ENCODE assay signal across 7 mouse cellular contexts in genomic region chr11:85989940-85990493, GRCm38 (mm10).
DNase-seq lines count a peak whose midpoint lies in the region; ATAC-seq and TF ChIP-seq lines count a peak whose summit lies in the region.

No protein-coding gene starts in this region.

- TF ChIP-seq EP300 in CH12.LX (IDR thresholded peaks at IDR 0.05; ENCODE audit: low read length) = peak; percentile 65

- 7% methylated on average over 12 of the region's 12 CpGs for WGBS in forebrain, embryonic 15.5 days
- WGBS in kidney, embryonic 15.5 days = 6% methylated on average over 12 of the region's 12 CpGs

- TF ChIP-seq CTCF in CH12.LX (conservative IDR thresholded peaks at IDR 0.05 in 1 of 2, IDR thresholded peaks at IDR 0.05 in 1 of 2; ENCODE audit: low read depth in 2 of 2, low read length in 2 of 2) = peak in 1 of 2 experiments; percentile 73; a peak in 2 of 4 replicates

- peak overlapping the region; percentile 75 for H3K9ac ChIP-seq in CH12.LX (ENCODE audit: insufficient read depth, low read depth)
- no peak overlapping the region for H3K9ac ChIP-seq in forebrain, embryonic 15.5 days (replicated peaks)
- no peak overlapping the region for H3K9ac ChIP-seq in kidney, embryonic 15.5 days

- H3K4me2 ChIP-seq in CH12.LX (ENCODE audit: insufficient read depth, low read depth, poor library complexity, severe bottlenecking) = peak overlapping the region; percentile 95
- H3K4me2 ChIP-seq in forebrain, embryonic 15.5 days (replicated peaks) = peak overlapping the region; percentile 35
- H3K4me2 ChIP-seq in kidney, embryonic 15.5 days = peak overlapping the region; percentile 63

- peak overlapping the region; percentile 48 to 51 (median 51) for H3K4me3 ChIP-seq in CH12.LX (replicated peaks in 1 of 3; ENCODE audit: low read depth in 2 of 3, low read length in 2 of 3, poor library complexity in 1 of 3)
- peak overlapping the region; percentile 21 for H3K4me3 ChIP-seq in forebrain, embryonic 15.5 days
- peak overlapping the region; percentile 36 for H3K4me3 ChIP-seq in kidney, embryonic 15.5 days (replicated peaks)

- no peaks in the 10 kb centered on the region for H3K36me3 ChIP-seq in CH12.LX (replicated peaks in 1 of 2; ENCODE audit: control insufficient read depth in 1 of 2, insufficient read depth in 1 of 2, low read length in 1 of 2)
- no peaks in the 10 kb centered on the region for H3K36me3 ChIP-seq in forebrain, embryonic 15.5 days
- no peaks in the 10 kb centered on the region for H3K36me3 ChIP-seq in kidney, embryonic 15.5 days
- no peaks in the 10 kb centered on the region for H3K36me3 ChIP-seq in splenic B cell, adult 2 months (ENCODE audit: control insufficient read depth, insufficient read depth, low read length, poor library complexity, severe bottlenecking)

- no peaks in the 10 kb centered on the region for H3K79me2 ChIP-seq in CH12.LX (replicated peaks; ENCODE audit: control insufficient read depth, extremely low read depth, insufficient read depth, poor library complexity, severe bottlenecking)

- TF ChIP-seq POLR2A in CH12.LX (IDR thresholded peaks at IDR 0.05; ENCODE audit: low read depth, low read length) = 0 out of 2 replicates have a peak, but pooled peaks have one; percentile 28

- peaks cover 4 to 20% of the 10 kb centered on the region in 2 experiments; a peak in 3 of 4 replicates for H3K4me1 ChIP-seq in CH12.LX (ENCODE audit: control insufficient read depth in 1 of 2, insufficient read depth in 2 of 2)
- peaks cover 14% of the 10 kb centered on the region for H3K4me1 ChIP-seq in forebrain, embryonic 15.5 days
- H3K4me1 ChIP-seq in kidney, embryonic 15.5 days = peaks cover 25% of the 10 kb centered on the region

- peak; percentile 67 for TF ChIP-seq RAD21 in CH12.LX (IDR thresholded peaks at IDR 0.05; ENCODE audit: low read depth, low read length)

- peaks cover 4% of the 10 kb centered on the region for H3K27me3 ChIP-seq in CH12.LX (replicated peaks)
- peaks cover 6% of the 10 kb centered on the region; the same call in 1 of the 2 replicates for H3K27me3 ChIP-seq in forebrain, embryonic 15.5 days
- H3K27me3 ChIP-seq in kidney, embryonic 15.5 days = peaks cover 73% of the 10 kb centered on the region
- H3K27me3 ChIP-seq in splenic B cell, adult 2 months (ENCODE audit: control insufficient read depth, insufficient read depth, low read length, poor library complexity, severe bottlenecking) = no peaks in the 10 kb centered on the region; the same call in 1 of the 2 replicates

- no peak for ATAC-seq in forebrain, embryonic 15.5 days (replicated peaks)
- peak; percentile 29; the same call in 1 of the 2 replicates for ATAC-seq in kidney, embryonic 15.5 days (replicated peaks; ENCODE audit: low FRiP score)
- no peak for ATAC-seq in activated CD4-positive, CD25-positive, alpha-beta regulatory T cell, adult 4 months

- H3K27ac ChIP-seq in CH12.LX (ENCODE audit: insufficient read depth, low read depth) = no peak overlapping the region
- H3K27ac ChIP-seq in forebrain, embryonic 15.5 days (replicated peaks) = no peak overlapping the region
- H3K27ac ChIP-seq in kidney, embryonic 15.5 days = no peak overlapping the region

- H3K9me3 ChIP-seq in CH12.LX (replicated peaks; ENCODE audit: low read length) = no peaks in the 10 kb centered on the region
- no peaks in the 10 kb centered on the region for H3K9me3 ChIP-seq in forebrain, embryonic 15.5 days
- no peaks in the 10 kb centered on the region for H3K9me3 ChIP-seq in kidney, embryonic 15.5 days (replicated peaks)

- in situ Hi-C loops in CH12.LX (cut with MboI; ENCODE audit: low pct_ligation_motif_present, low pct_unique_long_range_greater_than_20kb, low sequenced_read_pairs) = loop anchor here (10.0 kb wide), 1 partner anchor 175 kb away; no protein-coding TSS in a partner anchor

- DNase-seq in B cell, adult 2 months = peak; percentile 34 to 52
- peak; percentile 74 for DNase-seq in CH12.LX (ENCODE audit: extremely low read depth)
- peak; percentile 71 for DNase-seq in lung, postnatal 36 days
- peak; percentile 63 for DNase-seq in splenic B cell, adult 2 months (ENCODE audit: low read depth, low spot score)

- dilution Hi-C loops in CH12.LX (cut with MboI; ENCODE audit: extremely low pct_ligation_motif_present, extremely low pct_unique_long_range_greater_than_20kb, low sequenced_read_pairs) = no loop called here

TF ChIP-seq in CH12.LX, 34 proteins besides CTCF, POLR2A, EP300 and RAD21:
- TF ChIP-seq KAT2A (IDR thresholded peaks at IDR 0.05; ENCODE audit: insufficient replicate concordance, low read length) (no peak), NRF1 (IDR thresholded peaks at IDR 0.05; ENCODE audit: low read depth, low read length) (no peak), RCOR1 (conservative IDR thresholded peaks at IDR 0.05; ENCODE audit: low read depth, low read length) (peak; percentile 83; the same call in 1 of the 2 replicates), BHLHE40 (IDR thresholded peaks at IDR 0.05; ENCODE audit: low read depth, low read length) (peak; percentile 97), TCF12 (IDR thresholded peaks at IDR 0.05; ENCODE audit: low read depth, low read length) (peak; percentile 78), MAZ (IDR thresholded peaks at IDR 0.05; ENCODE audit: low read depth, low read length) (peak; percentile 95), SMC3 (IDR thresholded peaks at IDR 0.05; ENCODE audit: low read depth, low read length) (peak; percentile 50), MAFK (IDR thresholded peaks at IDR 0.05; ENCODE audit: insufficient replicate concordance, low read length) (peak; percentile 59; the same call in 1 of the 2 replicates), CHD2 (IDR thresholded peaks at IDR 0.05; ENCODE audit: low read length) (peak; percentile 83), TBP (conservative IDR thresholded peaks at IDR 0.05; ENCODE audit: low read depth, low read length) (no peak), IRF4 (IDR thresholded peaks at IDR 0.05; ENCODE audit: low read depth, low read length) (0 out of 2 replicates have a peak, but pooled peaks have one; percentile 43), ZKSCAN1 (IDR thresholded peaks at IDR 0.05; ENCODE audit: borderline replicate concordance, low read depth, low read length) (no peak), ELF1 (IDR thresholded peaks at IDR 0.05; ENCODE audit: low read depth, low read length) (0 out of 2 replicates have a peak, but pooled peaks have one; percentile 15), CHD1 (IDR thresholded peaks at IDR 0.05; ENCODE audit: low read depth, low read length) (no peak), MYC (IDR thresholded peaks at IDR 0.05; ENCODE audit: low read depth, low read length) (0 out of 2 replicates have a peak, but pooled peaks have one; percentile 21), NELFE (IDR thresholded peaks at IDR 0.05; ENCODE audit: low read depth, low read length) (no peak), MEF2A (IDR thresholded peaks at IDR 0.05; ENCODE audit: borderline replicate concordance, low read depth, low read length) (no peak; the same call in 1 of the 2 replicates), MAX (IDR thresholded peaks at IDR 0.05; ENCODE audit: low read length) (peak; percentile 54; the same call in 1 of the 2 replicates), E2F4 (IDR thresholded peaks at IDR 0.05; ENCODE audit: insufficient replicate concordance, low read depth, low read length) (no peak), ETS1 (conservative IDR thresholded peaks at IDR 0.05; ENCODE audit: low read depth, low read length) (peak; percentile 80)
TF ChIP-seq in CH12.LX: peak in this region for 12.

Comparison
In these comparisons a context has a peak if more than half of its experiments do, and no peak if none do; other contexts are left out.
1. H3K4me2 ChIP-seq: peak in every context shown above with its lines; median percentile 95 in CH12.LX; 63 in kidney, embryonic 15.5 days; 35 in forebrain, embryonic 15.5 days.